Mouse (Mus musculus): ENCODE results near the gene Grhpr. TPM values are rescaled to one million over a fixed set of nuclear protein-coding genes. Genes with fewer than 3 reads are reported as not detected.
"Not testable (repeated sequence)": the region's sequence is repeated elsewhere in the genome, so short reads cannot be mapped to it uniquely, and the experiment has no call there.

The Grhpr gene
- total RNA-seq, 2 experiments from 2014 or later = 145 to 194 TPM

- DNase-seq = peak; percentile 72
Measured at GRCm38 (mm10) chr4:45015615-45016014, 34.4 kb downstream of the Grhpr start.

GRCm38 (mm10) chr4:45018452-45018980 lies 37.3 kb downstream of the Grhpr start, which contains the start of gene Polr1e:
Gene Polr1e (plus strand): TSS chr4:45018583.
- DNase-seq = peak; percentile 95

DNA sequence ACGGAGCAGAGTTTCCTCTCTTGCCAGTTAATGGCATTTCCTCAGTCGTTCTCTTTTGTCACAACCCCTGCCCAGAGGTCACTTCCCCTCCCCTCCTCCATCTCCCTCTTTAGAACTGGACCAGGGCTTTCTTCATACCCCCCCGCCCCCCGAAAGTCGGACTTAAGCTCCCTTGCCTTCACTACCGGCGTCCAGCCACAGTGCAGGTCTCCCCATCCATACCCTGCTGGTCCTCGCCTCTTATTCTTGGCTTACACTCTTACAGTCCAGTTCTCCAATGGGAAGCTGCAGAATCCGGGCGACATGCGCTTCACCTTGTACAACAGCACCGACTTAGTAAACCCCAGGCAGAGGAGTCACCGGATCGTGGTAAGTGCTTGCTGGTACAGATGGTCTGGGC lies 37.8 kb downstream of the Grhpr start:
- no peak for DNase-seq

GRCm38 (mm10) chr4:45026459-45026858 lies 45.3 kb downstream of the Grhpr start:
- DNase-seq = no peak

GRCm38 (mm10) chr4:45032586-45032985 lies 51.4 kb downstream of the Grhpr start:
- DNase-seq = no peak

GRCm38 (mm10) chr4:45034693-45035628 lies 53.8 kb downstream of the Grhpr start:
- peak; percentile 74 for DNase-seq

GRCm38 (mm10) chr4:45036048-45036447 lies 54.9 kb downstream of the Grhpr start:
- no peak for DNase-seq

- DNase-seq = peak; percentile 24
Measured at GRCm38 (mm10) chr4:45036571-45036970, 55.4 kb downstream of the Grhpr start.

GRCm38 (mm10) chr4:45037455-45038410 lies 56.5 kb downstream of the Grhpr start:
- no peak for DNase-seq

DNA sequence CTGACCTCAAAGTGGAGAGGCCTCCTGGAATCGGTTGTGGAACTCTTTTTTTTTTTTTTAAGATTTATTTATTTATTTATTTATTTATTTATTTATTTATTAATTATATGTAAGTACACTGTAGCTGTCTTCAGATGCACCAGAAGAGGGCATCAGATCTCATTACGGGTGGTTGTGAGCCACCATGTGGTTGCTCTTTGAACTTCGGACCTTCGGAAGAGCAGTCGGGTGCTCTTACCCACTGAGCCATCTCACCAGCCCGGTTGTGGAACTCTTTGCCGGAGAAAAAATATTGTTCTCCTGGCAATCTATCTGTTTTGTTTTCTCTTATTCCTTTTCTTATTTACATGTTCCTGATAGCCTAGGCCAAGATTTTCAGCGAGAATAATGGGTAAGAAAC lies 57.7 kb downstream of the Grhpr start:
- DNase-seq = peak; percentile 24

GRCm38 (mm10) chr4:45039546-45039945 lies 58.4 kb downstream of the Grhpr start:
- not testable (repeated sequence) for DNase-seq

Other genes with a start within 250 kb of the Grhpr start
- 10 to 100 TPM; 28.7 to 51.6 TPM for gene Zcchc7, start 225.5 kb upstream of the Grhpr start, total RNA-seq (2021)
- gene Zbtb5, start 31.0 kb downstream of the Grhpr start, total RNA-seq (2021) = 10 to 100 TPM; 11.5 to 17.6 TPM
- gene Polr1e, start 37.2 kb downstream of the Grhpr start, total RNA-seq (2021) = 10 to 100 TPM; 14.6 to 16.1 TPM
- gene Fbxo10, start 103.2 kb downstream of the Grhpr start, total RNA-seq (2021) = 1 to 10 TPM; 8.9 to 9.6 TPM
- gene Tomm5, start 126.7 kb downstream of the Grhpr start, total RNA-seq (2021) = 100 to 1,000 TPM; 137 to 158 TPM
- gene Frmpd1, start 203.5 kb downstream of the Grhpr start, total RNA-seq (2021) = 1 to 10 TPM; 6.3 to 7.3 TPM